Mouse (Mus musculus) c-Kit-positive CD71-positive TER-119-negative erythroid progenitor cells, embryonic 14.5 days (primary cell): ENCODE data around the gene Tmem213.

ENCODE experiments used
- DNase-seq: peaks from one replicate; pipeline ENCODE4 v3.0.0-alpha.2; 2013; ENCODE audit warnings: low read depth

Gene Tmem213

GRCm38 (mm10) chr6:38109160-38109795 is at the start of gene Tmem213:
TSS of gene Tmem213 (plus strand) at chr6:38109255.
- no peak for DNase-seq

- DNase-seq: no peak
Observed at GRCm38 (mm10) chr6:38064621-38065020, 44.4 kb upstream of the Tmem213 start.

- DNase-seq: no peak
Observed at GRCm38 (mm10) chr6:38065122-38065500, 43.9 kb upstream of the Tmem213 start.

- DNase-seq: no peak
Observed at GRCm38 (mm10) chr6:38065501-38066122, 43.4 kb upstream of the Tmem213 start.

- DNase-seq: peak; percentile 40
Observed at GRCm38 (mm10) chr6:38066215-38066614, 42.8 kb upstream of the Tmem213 start.

- DNase-seq: peak; percentile 23
Observed at GRCm38 (mm10) chr6:38071256-38071655, 37.8 kb upstream of the Tmem213 start.

GRCm38 (mm10) chr6:38072137-38072796 is 36.8 kb upstream of the Tmem213 start:
- DNase-seq: no peak

- DNase-seq: no peak
Observed at GRCm38 (mm10) chr6:38073592-38073991, 35.5 kb upstream of the Tmem213 start.

GRCm38 (mm10) chr6:38080364-38080763 is 28.7 kb upstream of the Tmem213 start:
- no peak for DNase-seq

- no peak for DNase-seq
Observed at GRCm38 (mm10) chr6:38081727-38082341, 27.2 kb upstream of the Tmem213 start.

- DNase-seq: no peak
Observed at GRCm38 (mm10) chr6:38083204-38083603, 25.9 kb upstream of the Tmem213 start.

- DNase-seq: no peak
Observed at GRCm38 (mm10) chr6:38087242-38088026, 21.6 kb upstream of the Tmem213 start.

- no peak for DNase-seq
Observed at GRCm38 (mm10) chr6:38092539-38092938, 16.5 kb upstream of the Tmem213 start.

- no peak for DNase-seq
Observed at GRCm38 (mm10) chr6:38094701-38095100, 14.4 kb upstream of the Tmem213 start.

- no peak for DNase-seq
Observed at GRCm38 (mm10) chr6:38096961-38097370, 12.1 kb upstream of the Tmem213 start.

- no peak for DNase-seq
Observed at GRCm38 (mm10) chr6:38102216-38102795, 6.7 kb upstream of the Tmem213 start.

GRCm38 (mm10) chr6:38103775-38104174 is 5.3 kb upstream of the Tmem213 start:
- no peak for DNase-seq

GRCm38 (mm10) chr6:38105924-38106323 is 3.1 kb upstream of the Tmem213 start:
- no peak for DNase-seq

GRCm38 (mm10) chr6:38108449-38108848 is 606 bp upstream of the Tmem213 start:
- DNase-seq: no peak

- no peak for DNase-seq
Observed at GRCm38 (mm10) chr6:38109871-38110270, 816 bp downstream of the Tmem213 start.

GRCm38 (mm10) chr6:38110859-38111258 is 1.8 kb downstream of the Tmem213 start:
- DNase-seq: no peak
